Mouse (Mus musculus): ENCODE measurements around the gene Sh3gl2.

GRCm38 (mm10) chr4:85206675-85207400 lies 1.9 kb downstream of the Sh3gl2 start:
- TF ChIP-seq CTCF (IDR thresholded peaks at IDR 0.05; ENCODE audit: low read depth), result no peak
- TF ChIP-seq EP300 (optimal IDR thresholded peaks at IDR 0.05), result no peak
